Mouse (Mus musculus) midbrain, postnatal 0 days (tissue): ENCODE results near the gene Mxi1. TPM values are rescaled to one million over a fixed set of nuclear protein-coding genes. Genes with fewer than 3 reads are reported as not detected.

Experiments used
- ATAC-seq: fragments of 200-750 bp; cut with Nextera tagmentation; 2 replicates; pipeline ENCODE4 v1.8.0; 2017; ENCODE audit warnings: moderate number of reproducible peaks, mild to moderate bottlenecking, moderate TSS enrichment, moderate library complexity; ENCODE audit not compliant: low FRiP score
- DNase-seq: peaks from one replicate; pipeline ENCODE4 v3.0.0-alpha.2; 2015; ENCODE audit warnings: low spot score
- H3K27ac ChIP-seq: fragments of 300-500 bp; sonication (generic); 2 replicates; pipeline ENCODE4 v1.5.1; 2014; ENCODE audit warnings: low read depth, mild to moderate bottlenecking, low read length, mixed read lengths
- H3K27me3 ChIP-seq: fragments of 300-500 bp; sonication (generic); 2 replicates; pipeline ENCODE4 v1.6.1; 2014; ENCODE audit warnings: low read length, control low read depth, mixed read lengths; ENCODE audit not compliant: insufficient read depth
- H3K36me3 ChIP-seq: fragments of 300-500 bp; sonication (generic); 2 replicates; pipeline ENCODE4 v1.6.1; 2014; ENCODE audit warnings: low read length, control low read depth, mixed read lengths; ENCODE audit not compliant: insufficient read depth
- H3K4me1 ChIP-seq: fragments of 300-500 bp; sonication (generic); 2 replicates; pipeline ENCODE4 v1.6.1; 2014; ENCODE audit warnings: mild to moderate bottlenecking, control low read depth, antibody characterized with exemption, low read length, mixed read lengths; ENCODE audit not compliant: insufficient read depth
- H3K4me2 ChIP-seq: fragments of 300-500 bp; sonication (generic); 2 replicates; pipeline ENCODE4 v1.6.1; 2014; ENCODE audit warnings: low read depth, mild to moderate bottlenecking, low read length, mixed read lengths; ENCODE audit not compliant: poor library complexity, severe bottlenecking
- H3K4me3 ChIP-seq: fragments of 300-500 bp; sonication (generic); 2 replicates; pipeline ENCODE4 v1.5.1; 2014; ENCODE audit warnings: low read depth, mild to moderate bottlenecking, low read length, moderate library complexity
- H3K9ac ChIP-seq: fragments of 300-500 bp; sonication (generic); replicated peaks from 2 replicates; pipeline ENCODE4 v1.6.1; 2014; ENCODE audit warnings: mild to moderate bottlenecking, low read length, moderate library complexity, mixed read lengths; ENCODE audit not compliant: poor library complexity, severe bottlenecking
- H3K9me3 ChIP-seq: fragments of 300-500 bp; sonication (generic); 2 replicates; pipeline ENCODE4 v1.6.1; 2016; ENCODE audit warnings: low read length, control low read depth
- CTCF ChIP-seq: IDR thresholded peaks from 2 replicates; pipeline ENCODE4 v1.5.1; 2016; ENCODE audit warnings: antibody characterized with exemption, mild to moderate bottlenecking
- WGBS: fragments of 180-500 bp; shearing (Covaris S2); extraction: QIAGEN DNeasy Blood & Tissue Kit; methylation state at CpG from one replicate; pipeline ENCODE4 v1.1.7; 2014; 5-methylcytosine and 5-hydroxymethylcytosine counted together
- polyA plus RNA-seq: library from polyadenylated mRNA; unstranded; fragments of >200 nt; fragmentation: Nextera tagmentation; extraction: Ambion mirVana; gene quantifications from 2 replicates; pipeline ENCODE4 v1.2.1, GENCODE M21; 2015
- total RNA-seq: library from RNA; depleted of rRNA; stranded (reverse); fragments of >200 nt; gene quantifications from 2 replicates; pipeline ENCODE4 v1.2.3, GENCODE M21; 2014; rRNA removed

The Mxi1 gene
- 40.9 and 49.2 TPM in 2 replicates for total RNA-seq
- 37.7 and 38.8 TPM in 2 replicates for polyA plus RNA-seq

- WGBS, result under 1% methylated on average over 38 of the region's 38 CpGs
- H3K27ac ChIP-seq, result peak within 1 kb of the TSS; percentile 96
- ATAC-seq (peak; percentile 43), DNase-seq (peak; percentile 92)
- peak within 1 kb of the TSS; percentile 85 for H3K9ac ChIP-seq
- no peaks in the 10 kb centered on the region for H3K36me3 ChIP-seq
- peak; percentile 55 for TF ChIP-seq CTCF
- H3K4me2 ChIP-seq, result peak within 1 kb of the TSS; percentile 97
- H3K4me1 ChIP-seq, result peaks cover 7% of the 10 kb centered on the region; the same call in 1 of the 2 replicates
- H3K9me3 ChIP-seq, result no peaks in the 10 kb centered on the region
- peak within 1 kb of the TSS; percentile 93 for H3K4me3 ChIP-seq
- H3K27me3 ChIP-seq, result no peaks in the 10 kb centered on the region
Measured at GRCm38 (mm10) chr19:53310348-53310747, at the start of gene Mxi1. Mxi1 (plus strand) TSS chr19:53310518.

GRCm38 (mm10) chr19:53260828-53261227, 49.5 kb upstream of the Mxi1 start:
- Histone ChIP-seq H3K27me3 (no peaks in the 10 kb centered on the region), H3K4me3 (no peak overlapping the region), H3K9me3 (no peaks in the 10 kb centered on the region), H3K36me3 (no peaks in the 10 kb centered on the region), H3K9ac (no peak overlapping the region), H3K27ac (no peak overlapping the region), H3K4me2 (no peak overlapping the region), H3K4me1 (no peaks in the 10 kb centered on the region)
- DNase-seq (no peak), ATAC-seq (no peak)
- WGBS, result 91% methylated on average over 4 of the region's 4 CpGs
- no peak for TF ChIP-seq CTCF

- Histone ChIP-seq H3K27me3 (no peaks in the 10 kb centered on the region), H3K4me1 (no peaks in the 10 kb centered on the region), H3K27ac (no peak overlapping the region), H3K4me2 (no peak overlapping the region), H3K4me3 (no peak overlapping the region), H3K9ac (no peak overlapping the region), H3K36me3 (no peaks in the 10 kb centered on the region), H3K9me3 (no peaks in the 10 kb centered on the region)
- no peak for ATAC-seq
- WGBS, result 77% methylated on average over 7 of the region's 7 CpGs
- DNase-seq, result no peak
- TF ChIP-seq CTCF, result no peak
Measured at GRCm38 (mm10) chr19:53262061-53262460, 48.3 kb upstream of the Mxi1 start.

GRCm38 (mm10) chr19:53263859-53264733, 46.2 kb upstream of the Mxi1 start:
- 25% methylated on average over 22 of the region's 23 CpGs for WGBS
- no peaks in the 10 kb centered on the region for H3K9me3 ChIP-seq
- H3K27me3 ChIP-seq, result no peaks in the 10 kb centered on the region
- H3K9ac ChIP-seq, result no peak overlapping the region
- no peak for TF ChIP-seq CTCF
- no peak overlapping the region for H3K4me3 ChIP-seq
- DNase-seq (no peak), ATAC-seq (no peak)
- no peaks in the 10 kb centered on the region for H3K4me1 ChIP-seq
- H3K36me3 ChIP-seq, result no peaks in the 10 kb centered on the region
- no peak overlapping the region for H3K27ac ChIP-seq
- peak overlapping the region; percentile 12; the same call in 1 of the 2 replicates for H3K4me2 ChIP-seq

- Histone ChIP-seq H3K4me1 (no peaks in the 10 kb centered on the region), H3K9me3 (no peaks in the 10 kb centered on the region), H3K27ac (no peak overlapping the region), H3K9ac (no peak overlapping the region), H3K4me2 (no peak overlapping the region), H3K36me3 (no peaks in the 10 kb centered on the region), H3K4me3 (no peak overlapping the region), H3K27me3 (no peaks in the 10 kb centered on the region)
- 51% methylated on average over 12 of the region's 12 CpGs for WGBS
- DNase-seq, result peak; percentile 42
- TF ChIP-seq CTCF, result no peak
- no peak for ATAC-seq
Measured at GRCm38 (mm10) chr19:53264821-53265727, 45.2 kb upstream of the Mxi1 start.
